Mouse (Mus musculus) gastrocnemius, postnatal 36 days (tissue): ENCODE data around the gene Gm20695. TPM values are rescaled to one million over a fixed set of nuclear protein-coding genes. Genes with fewer than 3 reads are reported as not detected.

ENCODE experiments used
- DNase-seq, 2 experiments: peaks; one replicate each; pipeline ENCODE4 v3.0.0; 2022
- intact Hi-C: fragments of 180-260 bp; cut with DNase I; formaldehyde crosslinking; loops from one replicate; pipeline ENCODE4 v1.15.1; 2025
- total RNA-seq, 2 experiments: library from RNA; stranded (reverse); gene quantifications; 2 replicates each; pipeline ENCODE4 v1.2.3; 2021

Gm20695 gene
- total RNA-seq, 2 experiments from 2014 or later: not detected

GRCm38 (mm10) chr16:3891621-3892295 lies 7.3 kb downstream of the Gm20695 start:
- no peak for DNase-seq
- intact Hi-C loops: no loop called here

GRCm38 (mm10) chr16:3893739-3894138 lies 9.3 kb downstream of the Gm20695 start:
- intact Hi-C loops: no loop called here
- no peak for DNase-seq

- intact Hi-C loops: no loop called here
- no peak for DNase-seq
Observed at GRCm38 (mm10) chr16:3895173-3895792, 10.8 kb downstream of the Gm20695 start.

- DNase-seq: no peak
- intact Hi-C loops: no loop called here
Observed at GRCm38 (mm10) chr16:3896046-3896445, 11.6 kb downstream of the Gm20695 start.

GRCm38 (mm10) chr16:3896553-3896952 lies 12.1 kb downstream of the Gm20695 start:
- intact Hi-C loops: no loop called here
- DNase-seq: no peak

- intact Hi-C loops: loop anchor here (5.0 to 10.0 kb wide), 2 partner anchors 60 to 163 kb away; partner anchors contain the start of genes Zfp174 and Zfp263
- DNase-seq: no peak
Observed at GRCm38 (mm10) chr16:3907471-3907870, 23.0 kb downstream of the Gm20695 start.

GRCm38 (mm10) chr16:3908537-3909111 lies 24.2 kb downstream of the Gm20695 start, which contains the start of the genes 1700037C18Rik and Cluap1:
TSS of gene 1700037C18Rik (minus strand) at chr16:3908689.
TSS of gene Cluap1 (plus strand) at chr16:3908801.
- intact Hi-C loops: loop anchor here (5.0 to 10.0 kb wide), 2 partner anchors 61 to 164 kb away; partner anchors contain the start of genes Zfp174 and Zfp263
- peak; percentile 85 for DNase-seq

GRCm38 (mm10) chr16:3909118-3909517 lies 24.7 kb downstream of the Gm20695 start:
- intact Hi-C loops: loop anchor here (5.0 to 10.0 kb wide), 2 partner anchors 62 to 164 kb away; partner anchors contain the start of genes Zfp174 and Zfp263
- DNase-seq: no peak

GRCm38 (mm10) chr16:3920756-3921155 lies 36.3 kb downstream of the Gm20695 start:
- intact Hi-C loops: no loop called here
- DNase-seq: no peak

GRCm38 (mm10) chr16:3923515-3923914 lies 39.1 kb downstream of the Gm20695 start:
- intact Hi-C loops: no loop called here
- no peak for DNase-seq

GRCm38 (mm10) chr16:3923966-3924365 lies 39.5 kb downstream of the Gm20695 start:
- intact Hi-C loops: no loop called here
- no peak for DNase-seq

GRCm38 (mm10) chr16:3928582-3928981 lies 44.1 kb downstream of the Gm20695 start:
- DNase-seq: no peak
- intact Hi-C loops: no loop called here

- intact Hi-C loops: no loop called here
- no peak for DNase-seq
Observed at GRCm38 (mm10) chr16:3929151-3929550, 44.7 kb downstream of the Gm20695 start.

- DNase-seq: no peak
- intact Hi-C loops: no loop called here
Observed at GRCm38 (mm10) chr16:3933536-3933935, 49.1 kb downstream of the Gm20695 start.

GRCm38 (mm10) chr16:3934091-3934490 lies 49.6 kb downstream of the Gm20695 start:
- intact Hi-C loops: no loop called here
- DNase-seq: no peak

GRCm38 (mm10) chr16:3934701-3935100 lies 50.3 kb downstream of the Gm20695 start:
- intact Hi-C loops: no loop called here
- DNase-seq: no peak

- intact Hi-C loops: no loop called here
- no peak for DNase-seq
Observed at GRCm38 (mm10) chr16:3951141-3951540, 66.7 kb downstream of the Gm20695 start.

GRCm38 (mm10) chr16:3956369-3956768 lies 71.9 kb downstream of the Gm20695 start:
- DNase-seq: peak in 1 of 2 experiments; percentile 40
- intact Hi-C loops: no loop called here

GRCm38 (mm10) chr16:3959261-3959660 lies 74.8 kb downstream of the Gm20695 start:
- intact Hi-C loops: no loop called here
- DNase-seq: no peak

- intact Hi-C loops: no loop called here
Observed at GRCm38 (mm10) chr16:3964990-3965389, 80.5 kb downstream of the Gm20695 start.

GRCm38 (mm10) chr16:3965534-3965933 lies 81.1 kb downstream of the Gm20695 start:
- intact Hi-C loops: no loop called here
- no peak for DNase-seq

More at GRCm38 (mm10) chr16:3964990-3965389, 80.5 kb downstream of the Gm20695 start:
- DNase-seq: no peak
